20 mouse cellular contexts compared by ENCODE assay signal in genomic region chrX:13681748-13682147, GRCm38 (mm10). TPM values are rescaled to one million over a fixed set of nuclear protein-coding genes. Genes with fewer than 3 reads are reported as not detected.
"Had no signal": no experiment of that assay in that cellular context is flagged by ENCODE, and none has a peak within 500 bp of the region (broad histone marks: within the 10 kb centered on the region; RNA-seq: fewer than 3 reads in every experiment).

No protein-coding gene starts in this region.

- H3K27ac ChIP-seq: midbrain, embryonic 10.5 days; midbrain, embryonic 12.5 days; neural tube, embryonic 13.5 days; neural tube, embryonic 15.5 days; stomach, embryonic 15.5 days; stomach, postnatal 0 days had no signal

- H3K4me3 ChIP-seq: midbrain, embryonic 10.5 days; midbrain, embryonic 12.5 days; myocyte; neural tube, embryonic 13.5 days; neural tube, embryonic 15.5 days; stomach, embryonic 15.5 days had no signal

- H3K4me1 ChIP-seq: midbrain, embryonic 10.5 days; midbrain, embryonic 12.5 days; neural tube, embryonic 13.5 days; neural tube, embryonic 15.5 days; stomach, embryonic 15.5 days had no signal

- DNase-seq: lung, adult 18-20 months; lung, embryonic 14.5 days; lung, postnatal 10 days; lung, postnatal 4 days; midbrain, embryonic 14.5 days; retina, postnatal 1 day; right cerebral cortex, adult 18-20 months; right cerebral cortex, postnatal 25 days; thymus, adult 2 months; thymus, postnatal 25 days; thymus, postnatal 4 days had no signal

RNA-seq across cellular contexts. Expression of gene Gpr82, which starts 20.6 kb away (rescaled TPM):
- total RNA-seq: megakaryocyte, adult 5-6 weeks had no signal
- polyA plus RNA-seq: stomach, postnatal 0 days had no signal

RNA-seq across cellular contexts. Expression of gene Gpr34, which starts 49.9 kb away (rescaled TPM):
- total RNA-seq: megakaryocyte-erythroid progenitor cell, adult 5-6 weeks had no signal
- polyA plus RNA-seq: myocyte had no signal
